Mouse (Mus musculus): ENCODE measurements around the gene Ankrd45.
"Not testable (repeated sequence)": the region's sequence is repeated elsewhere in the genome, so short reads cannot be mapped to it uniquely, and the experiment has no call there.

Gene Ankrd45

DNA sequence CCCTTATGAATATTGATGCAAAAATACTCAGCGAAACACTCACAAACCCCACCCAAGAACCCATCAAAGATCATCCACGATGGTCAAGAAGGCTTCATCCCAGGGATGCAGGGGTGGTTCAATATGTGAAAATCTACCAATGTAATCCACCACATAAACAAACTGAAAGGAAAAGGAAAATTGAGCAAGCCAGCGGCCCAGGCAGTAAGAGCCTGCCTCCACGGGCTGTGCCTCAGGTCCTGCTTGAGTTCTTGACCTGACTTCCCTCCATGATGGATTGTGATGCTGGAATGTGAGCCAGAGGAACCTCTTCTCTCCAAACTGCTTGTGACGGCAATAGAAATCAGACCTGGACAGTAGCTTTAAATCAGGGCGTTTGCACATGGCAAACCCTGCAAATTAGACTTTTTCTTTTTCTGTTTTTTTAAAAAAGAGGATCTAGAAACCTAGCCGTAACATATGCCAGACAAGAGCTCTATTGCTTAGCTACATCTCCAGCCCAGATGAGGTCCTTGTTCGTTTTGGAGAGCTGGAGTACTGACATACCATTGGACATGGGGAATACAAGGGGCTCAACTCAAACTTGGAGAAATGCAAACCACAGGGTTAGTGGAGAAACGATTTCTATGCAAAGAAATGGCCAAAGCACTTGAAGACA, 47.9 kb downstream of the Ankrd45 start:
- peak; percentile 21 for DNase-seq

DNA sequence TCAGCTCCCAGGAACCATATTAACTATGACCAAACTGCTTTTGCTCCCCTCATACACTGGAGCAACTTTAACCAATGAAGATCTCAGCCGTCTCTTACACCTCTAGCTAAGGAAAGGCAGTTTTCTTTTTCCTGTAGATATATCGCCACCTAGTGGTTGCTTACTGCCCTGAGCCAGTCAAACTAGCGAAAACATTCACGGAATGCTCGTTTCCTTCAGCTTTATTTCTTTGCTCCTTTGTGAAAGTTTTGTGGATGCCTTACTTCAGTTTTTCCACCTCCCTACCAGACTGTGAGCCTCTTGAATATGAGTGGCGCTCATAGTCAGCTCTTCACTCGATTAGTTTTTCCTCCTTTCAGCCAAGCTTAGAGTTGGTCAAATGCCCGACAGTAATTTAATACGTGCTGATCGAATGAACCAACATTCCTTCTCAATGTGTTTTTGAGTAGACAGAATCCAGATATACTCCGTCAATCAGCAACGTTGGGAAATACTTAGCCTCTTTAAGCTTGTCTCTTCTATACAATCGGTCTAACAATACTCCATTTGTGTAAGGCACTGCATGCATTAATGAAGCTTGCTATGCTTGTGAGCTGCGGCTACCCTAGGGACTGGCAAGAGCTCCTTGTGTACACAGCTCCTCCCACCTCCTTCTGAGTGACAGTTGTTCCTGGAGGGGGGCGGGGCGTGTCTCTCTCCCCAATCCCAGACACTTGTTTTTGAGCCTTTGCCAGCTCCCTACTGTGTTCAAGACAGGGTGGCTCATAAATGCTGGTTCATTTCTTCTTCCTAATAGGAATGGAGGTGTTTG, 53.3 kb downstream of the Ankrd45 start:
- DNase-seq, result peak; percentile 98

DNA sequence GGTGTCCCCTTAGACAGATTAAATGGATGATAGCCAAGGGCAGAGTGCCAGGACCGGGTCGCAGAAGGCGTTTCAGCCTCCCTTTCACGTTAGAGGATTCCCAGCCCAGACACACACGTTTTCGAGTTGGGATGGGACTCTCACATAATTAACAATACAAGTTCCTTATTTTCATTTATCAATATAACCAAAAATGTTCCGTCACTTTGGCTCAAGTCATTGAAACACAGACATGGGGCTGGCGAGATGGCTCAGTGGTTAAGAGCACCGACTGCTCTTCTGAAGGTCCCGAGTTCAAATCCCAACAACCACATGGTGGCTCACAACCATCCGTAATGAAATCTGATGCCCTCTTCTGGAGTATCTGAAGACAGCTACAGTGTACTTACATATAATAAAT, 53.9 kb downstream of the Ankrd45 start:
- DNase-seq, result not testable (repeated sequence)

DNA sequence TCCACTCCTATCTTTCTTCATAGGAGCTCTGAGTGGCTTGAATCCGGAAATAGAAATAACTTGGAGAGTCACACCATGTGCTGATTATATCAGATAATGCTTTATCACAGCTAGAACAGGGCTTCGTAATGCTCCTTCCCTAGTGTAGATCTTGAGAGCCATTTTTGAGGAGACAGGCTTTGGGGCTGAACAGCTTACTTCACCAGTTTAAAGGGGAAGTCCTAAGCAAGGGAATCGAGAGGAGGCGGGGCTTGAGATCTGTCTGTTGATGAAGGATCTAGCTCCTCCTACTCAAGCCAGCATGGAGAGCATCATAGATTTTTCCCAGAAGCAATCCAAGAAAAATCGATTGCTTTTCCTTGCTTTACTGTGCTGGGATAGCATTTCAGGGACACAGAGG, 57.4 kb downstream of the Ankrd45 start:
- DNase-seq, result peak; percentile 22

DNA sequence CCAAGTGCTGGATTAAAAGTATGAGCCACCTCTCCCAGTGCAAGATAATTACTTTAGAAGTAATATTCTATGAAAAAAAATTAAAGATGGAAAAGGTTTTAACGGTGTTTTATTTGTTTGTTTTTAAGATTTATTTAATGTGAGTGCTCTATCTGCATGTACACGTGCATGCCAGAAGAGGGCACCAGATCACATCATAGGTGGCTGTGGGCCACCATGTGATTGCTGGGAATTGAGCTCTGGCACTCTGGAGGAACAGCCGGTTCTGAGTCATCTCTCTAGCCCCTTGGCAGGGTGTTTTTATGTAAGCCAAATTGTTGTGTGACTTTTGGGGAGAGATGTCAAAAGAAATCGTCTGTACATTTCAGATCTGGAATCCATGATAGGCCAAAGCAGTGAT, 72.0 kb downstream of the Ankrd45 start:
- peak; percentile 58 for DNase-seq

DNA sequence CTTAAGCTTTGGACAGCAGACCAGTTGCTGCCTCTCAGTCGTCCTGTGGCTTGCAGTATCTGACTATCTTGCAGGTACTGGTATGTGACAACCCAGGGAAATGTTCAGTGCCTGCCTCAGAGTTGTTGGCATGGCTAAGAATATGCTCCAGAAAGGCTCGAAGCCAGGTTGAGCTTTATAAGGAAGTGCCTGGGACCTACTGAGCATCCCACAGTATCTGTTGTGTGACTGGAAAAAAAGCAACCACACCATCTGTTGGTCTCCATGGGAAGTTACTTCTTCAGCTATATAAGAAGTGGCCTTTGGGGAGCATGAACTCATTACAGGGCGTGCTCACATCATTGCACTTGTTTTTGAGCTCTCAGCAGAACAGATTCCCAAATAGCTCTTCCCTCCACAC, 77.3 kb downstream of the Ankrd45 start:
- peak; percentile 80 for DNase-seq

All from heart, adult 11 months (tissue).